Mouse (Mus musculus): Measurements from ENCODE around the gene Mtmr3.

- no peak for TF ChIP-seq POLR2A (IDR thresholded peaks at IDR 0.05; ENCODE audit: borderline replicate concordance, extremely low read depth, insufficient read depth, insufficient read length, poor library complexity, severe bottlenecking)
- no peak for TF ChIP-seq CTCF (IDR thresholded peaks at IDR 0.05; ENCODE audit: borderline replicate concordance, extremely low read depth, insufficient read depth, insufficient read length)
These were observed 152.4 kb downstream of the Mtmr3 start for GRCm38 (mm10) chr11:4442280-4442679.

All from brain, embryonic 14.5 days (tissue).